Mouse (Mus musculus): ENCODE data around the gene Gm136. TPM values are rescaled to one million over a fixed set of nuclear protein-coding genes. Genes with fewer than 3 reads are reported as not detected.

Gene Gm136
- polyA plus RNA-seq, 1 experiment from 2014 or later: not detected

DNA sequence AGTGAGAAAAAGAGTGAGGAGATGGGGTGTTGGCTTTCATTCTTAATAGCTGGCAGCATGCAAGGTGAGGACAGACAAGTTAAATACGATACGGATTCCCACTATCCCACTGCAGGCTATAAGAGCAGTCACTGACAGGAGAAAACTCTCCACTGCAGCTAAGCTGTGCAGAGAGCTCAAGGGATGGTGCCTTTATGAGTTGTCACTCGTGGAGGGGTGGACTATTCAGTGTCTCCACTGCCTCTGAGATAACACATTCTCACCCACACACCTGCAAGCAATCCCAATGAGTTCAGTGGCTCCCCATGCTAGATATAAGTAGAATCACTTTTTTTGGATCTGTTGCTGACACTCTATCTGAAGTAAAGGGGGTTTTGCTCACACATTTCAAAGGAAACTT is 47.9 kb downstream of the Gm136 start:
- WGBS: 59% methylated on average over 3 of the region's 3 CpGs
- Histone ChIP-seq H3K9me3 (ENCODE audit: control insufficient read depth, low read length) (no peaks in the 10 kb centered on the region), H3K36me3 (ENCODE audit: control insufficient read depth, insufficient read depth, low read length) (no peaks in the 10 kb centered on the region), H3K4me2 (ENCODE audit: low read length) (no peak overlapping the region), H3K9ac (ENCODE audit: low read length) (no peak overlapping the region), H3K27ac (replicated peaks in 1 of 2; ENCODE audit: control insufficient read depth in 1 of 2, insufficient read depth in 1 of 2, low read depth in 2 of 2, low read length in 2 of 2) (no peak overlapping the region), H3K4me3 (ENCODE audit: control insufficient read depth in 1 of 2, insufficient read depth in 1 of 2, low read depth in 1 of 2, low read length in 2 of 2) (no peak overlapping the region), H3K4me1 (ENCODE audit: control insufficient read depth in 2 of 2, insufficient read depth in 2 of 2, low read length in 2 of 2) (no peaks in the 10 kb centered on the region), H3K27me3 (ENCODE audit: control insufficient read depth, insufficient read depth, low read length) (no peaks in the 10 kb centered on the region)
- no peak for ATAC-seq (ENCODE audit: insufficient number of reproducible peaks, insufficient read depth, low FRiP score, low read depth)

DNA sequence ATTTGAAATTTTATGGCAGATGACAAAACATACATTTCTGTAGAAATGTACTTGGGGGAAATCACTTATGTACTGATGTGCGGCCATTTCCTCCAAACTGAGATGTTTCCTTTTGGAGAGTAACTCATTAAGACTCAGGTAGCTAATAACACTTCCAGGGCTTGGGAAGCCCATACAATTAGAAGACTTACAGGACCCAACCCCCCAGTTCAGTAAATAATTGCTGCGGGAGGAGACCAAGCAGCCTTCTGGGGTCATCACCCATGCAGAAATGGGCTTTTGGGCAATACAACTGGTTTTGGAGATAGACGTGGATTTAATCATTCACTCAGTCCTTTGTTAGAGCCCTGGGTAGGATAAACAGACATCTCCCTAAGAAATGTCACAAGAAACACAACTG is 48.8 kb downstream of the Gm136 start:
- WGBS: 75% methylated on average over 3 of the region's 3 CpGs

DNA sequence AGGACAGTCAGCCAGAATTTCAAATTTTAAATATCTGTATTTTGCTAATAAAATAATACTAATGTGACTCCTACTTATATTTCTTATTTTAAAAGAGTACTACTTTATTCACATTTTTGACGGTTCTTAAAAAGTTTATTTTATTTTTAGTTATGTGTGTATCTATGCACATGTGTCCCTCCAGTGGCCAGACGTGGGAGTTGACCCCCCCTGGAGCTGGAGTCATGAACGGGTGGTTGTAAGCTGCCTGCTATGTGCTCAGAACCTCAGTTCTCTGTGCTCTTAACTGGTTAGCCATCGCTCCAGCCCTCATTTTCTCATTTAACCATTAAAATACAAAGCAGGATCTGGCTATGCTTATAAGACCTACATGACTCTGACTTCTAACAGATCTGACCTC is 53.0 kb downstream of the Gm136 start:
- ATAC-seq (ENCODE audit: insufficient number of reproducible peaks, insufficient read depth, low FRiP score, low read depth): no peak
- Histone ChIP-seq H3K4me3 (ENCODE audit: control insufficient read depth in 1 of 2, insufficient read depth in 1 of 2, low read depth in 1 of 2, low read length in 2 of 2) (no peak overlapping the region), H3K27me3 (ENCODE audit: control insufficient read depth, insufficient read depth, low read length) (no peaks in the 10 kb centered on the region), H3K27ac (replicated peaks in 1 of 2; ENCODE audit: control insufficient read depth in 1 of 2, insufficient read depth in 1 of 2, low read depth in 2 of 2, low read length in 2 of 2) (no peak overlapping the region), H3K4me2 (ENCODE audit: low read length) (no peak overlapping the region), H3K4me1 (ENCODE audit: control insufficient read depth in 2 of 2, insufficient read depth in 2 of 2, low read length in 2 of 2) (no peaks in the 10 kb centered on the region), H3K9me3 (ENCODE audit: control insufficient read depth, low read length) (no peaks in the 10 kb centered on the region), H3K9ac (ENCODE audit: low read length) (no peak overlapping the region), H3K36me3 (ENCODE audit: control insufficient read depth, insufficient read depth, low read length) (no peaks in the 10 kb centered on the region)
- WGBS: 75% methylated on average over 4 of the region's 4 CpGs

More for the DNA sequence above, 48.8 kb downstream of the Gm136 start:
- ATAC-seq (ENCODE audit: insufficient number of reproducible peaks, insufficient read depth, low FRiP score, low read depth): no peak
- Histone ChIP-seq H3K9me3 (ENCODE audit: control insufficient read depth, low read length) (no peaks in the 10 kb centered on the region), H3K9ac (ENCODE audit: low read length) (no peak overlapping the region), H3K27me3 (ENCODE audit: control insufficient read depth, insufficient read depth, low read length) (no peaks in the 10 kb centered on the region), H3K4me3 (ENCODE audit: control insufficient read depth in 1 of 2, insufficient read depth in 1 of 2, low read depth in 1 of 2, low read length in 2 of 2) (no peak overlapping the region), H3K27ac (replicated peaks in 1 of 2; ENCODE audit: control insufficient read depth in 1 of 2, insufficient read depth in 1 of 2, low read depth in 2 of 2, low read length in 2 of 2) (no peak overlapping the region), H3K4me1 (ENCODE audit: control insufficient read depth in 2 of 2, insufficient read depth in 2 of 2, low read length in 2 of 2) (no peaks in the 10 kb centered on the region), H3K4me2 (ENCODE audit: low read length) (no peak overlapping the region), H3K36me3 (ENCODE audit: control insufficient read depth, insufficient read depth, low read length) (no peaks in the 10 kb centered on the region)

DNA sequence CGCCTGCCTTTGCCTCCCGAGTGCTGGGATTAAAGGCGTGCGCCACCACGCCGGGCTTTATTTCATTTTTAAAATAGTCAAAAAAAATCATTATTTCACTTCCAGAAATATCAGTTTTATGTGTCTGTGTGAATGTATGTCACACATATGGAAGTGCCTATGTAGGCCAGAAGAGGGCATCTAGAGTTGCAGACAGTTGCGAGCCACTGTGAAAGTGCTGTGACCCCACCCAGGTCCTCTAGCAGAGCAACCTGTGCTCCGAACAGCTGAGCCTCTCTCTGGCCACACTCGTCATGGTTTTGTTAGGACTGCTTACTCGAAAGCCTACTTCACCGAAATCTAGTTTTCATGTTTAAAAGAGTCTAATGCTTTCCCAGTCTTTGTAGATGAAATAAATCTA is 53.8 kb downstream of the Gm136 start:
- H3K4me2 ChIP-seq (ENCODE audit: low read length): no peak overlapping the region
- no peak overlapping the region for H3K27ac ChIP-seq (replicated peaks in 1 of 2; ENCODE audit: control insufficient read depth in 1 of 2, insufficient read depth in 1 of 2, low read depth in 2 of 2, low read length in 2 of 2)
- no peak overlapping the region for H3K4me3 ChIP-seq (ENCODE audit: control insufficient read depth in 1 of 2, insufficient read depth in 1 of 2, low read depth in 1 of 2, low read length in 2 of 2)
- 95% methylated on average over 11 of the region's 11 CpGs for WGBS
- no peaks in the 10 kb centered on the region for H3K4me1 ChIP-seq (ENCODE audit: control insufficient read depth in 2 of 2, insufficient read depth in 2 of 2, low read length in 2 of 2)
- no peaks in the 10 kb centered on the region for H3K36me3 ChIP-seq (ENCODE audit: control insufficient read depth, insufficient read depth, low read length)
- no peaks in the 10 kb centered on the region for H3K9me3 ChIP-seq (ENCODE audit: control insufficient read depth, low read length)
- ATAC-seq (ENCODE audit: insufficient number of reproducible peaks, insufficient read depth, low FRiP score, low read depth): no peak
- no peak overlapping the region for H3K9ac ChIP-seq (ENCODE audit: low read length)
- H3K27me3 ChIP-seq (ENCODE audit: control insufficient read depth, insufficient read depth, low read length): no peaks in the 10 kb centered on the region

- H3K27me3 ChIP-seq (ENCODE audit: control insufficient read depth, insufficient read depth, low read length): no peaks in the 10 kb centered on the region
- no peak for ATAC-seq (ENCODE audit: insufficient number of reproducible peaks, insufficient read depth, low FRiP score, low read depth)
- H3K4me1 ChIP-seq (ENCODE audit: control insufficient read depth in 2 of 2, insufficient read depth in 2 of 2, low read length in 2 of 2): no peaks in the 10 kb centered on the region
- no peak overlapping the region for H3K4me3 ChIP-seq (ENCODE audit: control insufficient read depth in 1 of 2, insufficient read depth in 1 of 2, low read depth in 1 of 2, low read length in 2 of 2)
- H3K9ac ChIP-seq (ENCODE audit: low read length): no peak overlapping the region
- H3K9me3 ChIP-seq (ENCODE audit: control insufficient read depth, low read length): no peaks in the 10 kb centered on the region
- H3K4me2 ChIP-seq (ENCODE audit: low read length): no peak overlapping the region
- WGBS: 68% methylated on average over 5 of the region's 5 CpGs
- H3K36me3 ChIP-seq (ENCODE audit: control insufficient read depth, insufficient read depth, low read length): no peaks in the 10 kb centered on the region
- no peak overlapping the region for H3K27ac ChIP-seq (replicated peaks in 1 of 2; ENCODE audit: control insufficient read depth in 1 of 2, insufficient read depth in 1 of 2, low read depth in 2 of 2, low read length in 2 of 2)
These were observed 54.5 kb downstream of the Gm136 start for GRCm38 (mm10) chr4:34701528-34701927.

Other genes with a start within 250 kb of the Gm136 start
- gene Akirin2, start 205.3 kb downstream of the Gm136 start, polyA plus RNA-seq (2014; fragmentation: Nextera tagmentation; extraction: Ambion mirVana): 44.6 and 45.1 TPM in 2 replicates
- 70.6 and 75.6 TPM in 2 replicates for gene Orc3, start 141.3 kb downstream of the Gm136 start, polyA plus RNA-seq (2014; fragmentation: Nextera tagmentation; extraction: Ambion mirVana)
- gene Rars2, start 141.3 kb downstream of the Gm136 start, polyA plus RNA-seq (2014; fragmentation: Nextera tagmentation; extraction: Ambion mirVana): 47.3 and 48.0 TPM in 2 replicates
- gene Slc35a1, start 68.8 kb downstream of the Gm136 start, polyA plus RNA-seq (2014; fragmentation: Nextera tagmentation; extraction: Ambion mirVana): 47.9 and 55.7 TPM in 2 replicates
- 0.38 TPM in 1 of 2 replicates, not detected in the other for gene Cfap206, start 26.1 kb downstream of the Gm136 start, polyA plus RNA-seq (2014; fragmentation: Nextera tagmentation; extraction: Ambion mirVana)
- gene Smim8, start 22.2 kb upstream of the Gm136 start, polyA plus RNA-seq (2014; fragmentation: Nextera tagmentation; extraction: Ambion mirVana): 68.0 and 84.5 TPM in 2 replicates
- gene Zfp292, start 126.7 kb upstream of the Gm136 start, polyA plus RNA-seq (2014; fragmentation: Nextera tagmentation; extraction: Ambion mirVana): 17.8 and 18.7 TPM in 2 replicates
- not detected in 2 replicates for gene Cga, start 137.5 kb upstream of the Gm136 start, polyA plus RNA-seq (2014; fragmentation: Nextera tagmentation; extraction: Ambion mirVana)

Measured in heart, embryonic 14.5 days (tissue).